Mouse (Mus musculus): ENCODE measurements around the gene Agpat3. TPM values are rescaled to one million over a fixed set of nuclear protein-coding genes. Genes with fewer than 3 reads are reported as not detected.

Agpat3 gene
- total and polyA plus RNA-seq, 3 experiments: 0.07 TPM; not detected in 2

- TF ChIP-seq ZKSCAN1 (IDR thresholded peaks at IDR 0.05; ENCODE audit: low read depth, low read length) (no peak), ZNF384 (IDR thresholded peaks at IDR 0.05; ENCODE audit: low read depth, low read length) (peak; percentile 51)
These were observed 14.6 kb upstream of the Agpat3 start (continued) for GRCm38 (mm10) chr10:78366851-78367312.

- peaks cover 0 to 15% of the 10 kb centered on the region in 2 experiments; a peak in 2 of 4 replicates for H3K36me3 ChIP-seq (ENCODE audit: control insufficient read depth in 1 of 2, insufficient read depth in 2 of 2, low read length in 2 of 2)
- peaks cover 10 to 27% of the 10 kb centered on the region in 2 experiments for H3K4me1 ChIP-seq (ENCODE audit: control insufficient read depth in 1 of 2, insufficient read depth in 2 of 2, low read length in 2 of 2)
- no peak overlapping the region for H3K9ac ChIP-seq (ENCODE audit: control insufficient read depth, low read depth, low read length, poor library complexity, severe bottlenecking)
- DNase-seq (ENCODE audit: low read depth, low spot score): no peak
- peak overlapping the region; percentile 58 for H3K27ac ChIP-seq (ENCODE audit: control insufficient read depth, low read depth, low read length)
- H3K27me3 ChIP-seq (ENCODE audit: control insufficient read depth in 1 of 2, insufficient read depth in 2 of 2, low read length in 2 of 2): peaks cover 0 to 5% of the 10 kb centered on the region in 2 experiments; a peak in 2 of 4 replicates
- no peaks in the 10 kb centered on the region for H3K9me3 ChIP-seq (replicated peaks; ENCODE audit: insufficient read depth, low read length)
- no peak for TF ChIP-seq JUND (IDR thresholded peaks at IDR 0.05; ENCODE audit: low read depth, low read length)
- H3K4me3 ChIP-seq (ENCODE audit: control insufficient read depth in 1 of 2, insufficient read depth in 1 of 2, low read depth in 2 of 2, low read length in 2 of 2): no peak overlapping the region
- H3K79me2 ChIP-seq (ENCODE audit: control insufficient read depth, insufficient read depth, low read length, poor library complexity): no peaks in the 10 kb centered on the region
These were observed 14.0 kb upstream of the Agpat3 start for GRCm38 (mm10) chr10:78366195-78366834.

GRCm38 (mm10) chr10:78365555-78365954 is 13.3 kb upstream of the Agpat3 start:
- DNase-seq (ENCODE audit: low read depth, low spot score): no peak
- TF ChIP-seq CTCF (IDR thresholded peaks at IDR 0.05 in 2 of 3, conservative IDR thresholded peaks at IDR 0.05 in 1 of 3; ENCODE audit: control insufficient read depth in 1 of 3, insufficient read depth in 1 of 3, low read depth in 2 of 3, low read length in 3 of 3, poor library complexity in 1 of 3, severe bottlenecking in 1 of 3) (no peak), MXI1 (IDR thresholded peaks at IDR 0.05; ENCODE audit: low read depth, low read length) (no peak), CHD1 (IDR thresholded peaks at IDR 0.05; ENCODE audit: low read depth, low read length) (no peak), KAT2A (conservative IDR thresholded peaks at IDR 0.05; ENCODE audit: low read depth, low read length) (no peak), USF1 (IDR thresholded peaks at IDR 0.05; ENCODE audit: low read depth, low read length) (no peak), MYC (IDR thresholded peaks at IDR 0.05; ENCODE audit: low read depth, low read length) (no peak), RCOR1 (IDR thresholded peaks at IDR 0.05; ENCODE audit: low read depth, low read length) (no peak), E2F4 (IDR thresholded peaks at IDR 0.05; ENCODE audit: borderline replicate concordance, low read depth, low read length) (no peak), USF2 (IDR thresholded peaks at IDR 0.05; ENCODE audit: borderline replicate concordance in 1 of 2, insufficient read depth in 1 of 2, low read depth in 1 of 2, low read length in 2 of 2) (no peak), ZMIZ1 (IDR thresholded peaks at IDR 0.05; ENCODE audit: low read depth, low read length) (no peak), JUND (IDR thresholded peaks at IDR 0.05; ENCODE audit: low read depth, low read length) (no peak), MAFK (IDR thresholded peaks at IDR 0.05; ENCODE audit: borderline replicate concordance, low read depth, low read length) (no peak), MEF2A (IDR thresholded peaks at IDR 0.05; ENCODE audit: extremely low read depth, insufficient replicate concordance, low read depth, low read length, poor library complexity, severe bottlenecking) (no peak), ELF1 (IDR thresholded peaks at IDR 0.05; ENCODE audit: low read depth, low read length) (no peak), ZC3H11A (IDR thresholded peaks at IDR 0.05; ENCODE audit: low read depth, low read length) (no peak), UBTF (IDR thresholded peaks at IDR 0.05; ENCODE audit: borderline replicate concordance, insufficient read depth, low read depth, low read length) (no peak), ZKSCAN1 (IDR thresholded peaks at IDR 0.05; ENCODE audit: low read depth, low read length) (no peak), CHD2 (IDR thresholded peaks at IDR 0.05; ENCODE audit: low read length) (no peak), GATA1 (IDR thresholded peaks at IDR 0.05; ENCODE audit: low read depth, low read length) (no peak), ETS1 (IDR thresholded peaks at IDR 0.05; ENCODE audit: low read depth, low read length) (no peak)
- H3K4me3 ChIP-seq (ENCODE audit: control insufficient read depth in 1 of 2, insufficient read depth in 1 of 2, low read depth in 2 of 2, low read length in 2 of 2): no peak overlapping the region
- H3K9me3 ChIP-seq (replicated peaks; ENCODE audit: insufficient read depth, low read length): no peaks in the 10 kb centered on the region
- peaks cover 0 to 8% of the 10 kb centered on the region in 2 experiments; a peak in 2 of 4 replicates for H3K27me3 ChIP-seq (ENCODE audit: control insufficient read depth in 1 of 2, insufficient read depth in 2 of 2, low read length in 2 of 2)
- no peak overlapping the region for H3K9ac ChIP-seq (ENCODE audit: control insufficient read depth, low read depth, low read length, poor library complexity, severe bottlenecking)
- peaks cover 0 to 15% of the 10 kb centered on the region in 2 experiments; a peak in 2 of 4 replicates for H3K36me3 ChIP-seq (ENCODE audit: control insufficient read depth in 1 of 2, insufficient read depth in 2 of 2, low read length in 2 of 2)
- H3K27ac ChIP-seq (ENCODE audit: control insufficient read depth, low read depth, low read length): no peak overlapping the region
- peaks cover 10 to 27% of the 10 kb centered on the region in 2 experiments for H3K4me1 ChIP-seq (ENCODE audit: control insufficient read depth in 1 of 2, insufficient read depth in 2 of 2, low read length in 2 of 2)
- H3K79me2 ChIP-seq (ENCODE audit: control insufficient read depth, insufficient read depth, low read length, poor library complexity): no peaks in the 10 kb centered on the region

Measured in MEL (cell line).